Mouse (Mus musculus) forebrain, embryonic 14.5 days (tissue): Measurements from ENCODE around the gene Cd55. TPM values are rescaled to one million over a fixed set of nuclear protein-coding genes. Genes with fewer than 3 reads are reported as not detected.
A peak's percentile ranks its signal among the peaks of the same experiment; 100 is the strongest.

ENCODE experiments used
- ATAC-seq: fragments of 200-750 bp; cut with Nextera tagmentation; 2 replicates; pipeline ENCODE4 v1.8.0; 2017; ENCODE audit warnings: mild to moderate bottlenecking, moderate library complexity
- DNase-seq: peaks from one replicate; pipeline ENCODE4 v3.0.0-alpha.2; 2015; ENCODE audit warnings: low spot score
- H3K27ac ChIP-seq: fragments of 300-500 bp; sonication (generic); 2 replicates; pipeline ENCODE4 v1.5.1; 2014; ENCODE audit warnings: low read depth, mild to moderate bottlenecking, control low read depth, low read length, moderate library complexity
- H3K27me3 ChIP-seq: fragments of 300-500 bp; sonication (generic); replicated peaks from 2 replicates; pipeline ENCODE4 v1.6.1; 2014; ENCODE audit warnings: low read length, control low read depth, mixed read lengths; ENCODE audit not compliant: control insufficient read depth, insufficient read depth
- H3K36me3 ChIP-seq: fragments of 300-500 bp; sonication (generic); 2 replicates; pipeline ENCODE4 v1.6.1; 2014; ENCODE audit warnings: low read length, control low read depth; ENCODE audit not compliant: control insufficient read depth, insufficient read depth
- H3K4me1 ChIP-seq: fragments of 300-500 bp; sonication (generic); 2 replicates; pipeline ENCODE4 v1.6.1; 2014; ENCODE audit warnings: antibody characterized with exemption, low read length, control low read depth; ENCODE audit not compliant: control insufficient read depth, insufficient read depth
- H3K4me2 ChIP-seq: fragments of 300-500 bp; sonication (generic); 2 replicates; pipeline ENCODE4 v1.6.1; 2014; ENCODE audit warnings: mild to moderate bottlenecking, control low read depth, low read length
- H3K4me3 ChIP-seq: fragments of 300-500 bp; sonication (generic); 2 replicates; pipeline ENCODE4 v1.5.1; 2014; ENCODE audit warnings: low read depth, low read length, control low read depth
- H3K9ac ChIP-seq: fragments of 300-500 bp; sonication (generic); 2 replicates; pipeline ENCODE4 v1.6.1; 2014; ENCODE audit warnings: mild to moderate bottlenecking, low read length, control low read depth, moderate library complexity
- H3K9me3 ChIP-seq: fragments of 300-500 bp; sonication (generic); replicated peaks from 2 replicates; pipeline ENCODE4 v1.6.1; 2016; ENCODE audit warnings: low read length, control low read depth, mixed read lengths; ENCODE audit not compliant: control insufficient read depth
- WGBS: fragments of 180-500 bp; shearing (Covaris S2); extraction: QIAGEN DNeasy Blood & Tissue Kit; methylation state at CpG from one replicate; pipeline ENCODE4 v1.1.7; 2014; 5-methylcytosine and 5-hydroxymethylcytosine counted together
- polyA plus RNA-seq: library from polyadenylated mRNA; unstranded; fragments of >200 nt; fragmentation: Nextera tagmentation; extraction: Ambion mirVana; gene quantifications from 2 replicates; pipeline ENCODE4 v1.2.1, GENCODE M21; 2014

Cd55 gene
- 3.3 and 4.6 TPM in 2 replicates for polyA plus RNA-seq

DNA sequence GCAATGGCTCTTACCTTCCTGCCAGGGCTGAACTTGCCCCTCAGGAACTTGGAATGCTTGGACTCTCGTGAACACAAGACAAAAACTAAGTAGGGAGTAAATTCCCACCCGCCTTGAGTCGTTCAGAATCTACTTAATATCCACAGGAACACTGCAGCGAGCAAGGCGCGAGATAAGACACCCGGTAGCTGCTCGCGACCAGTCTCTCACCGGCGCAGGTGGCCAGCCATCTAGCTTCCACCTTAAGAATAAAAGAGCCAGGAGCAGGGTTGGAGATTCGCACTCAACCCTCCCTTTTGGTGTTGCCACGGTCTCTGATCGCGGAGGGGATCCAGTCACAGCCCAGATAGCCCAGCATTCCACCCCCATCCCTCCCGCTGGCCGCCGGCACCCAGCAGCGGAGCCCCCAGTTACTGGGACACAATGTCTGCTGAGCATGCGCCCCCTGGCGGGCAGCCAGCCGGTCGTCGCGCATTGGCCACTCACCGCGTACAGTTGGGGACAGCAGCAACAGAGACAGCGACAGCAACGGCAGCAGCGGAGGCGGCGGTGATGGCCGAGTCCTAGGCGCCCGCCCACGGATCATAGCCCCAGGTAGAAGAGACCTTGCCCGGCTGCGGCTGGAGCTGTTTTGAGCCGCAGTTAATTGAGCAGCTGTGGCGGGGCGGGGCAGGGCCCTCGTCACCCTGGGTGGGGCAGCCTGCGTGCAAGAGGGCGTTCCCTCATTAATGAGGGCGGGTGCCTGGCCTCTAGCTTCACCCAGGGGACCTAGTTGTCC is at the start of gene Cd55:
TSS of gene Cd55 (minus strand) at position 661 of the 778 bp plus-strand sequence.
- DNase-seq, result peak; percentile 91
- no peaks in the 10 kb centered on the region for H3K36me3 ChIP-seq
- ATAC-seq, result peak; percentile 97
- peak within 1 kb of the TSS; percentile 56 for H3K4me3 ChIP-seq
- under 1% methylated on average over 45 of the region's 45 CpGs for WGBS
- peak within 1 kb of the TSS; percentile 73 for H3K9ac ChIP-seq
- H3K27ac ChIP-seq, result no peak within 1 kb of the TSS
- peak within 1 kb of the TSS; percentile 83 for H3K4me2 ChIP-seq
- H3K9me3 ChIP-seq, result no peaks in the 10 kb centered on the region
- H3K4me1 ChIP-seq, result no peaks in the 10 kb centered on the region
- H3K27me3 ChIP-seq, result no peaks in the 10 kb centered on the region

DNA sequence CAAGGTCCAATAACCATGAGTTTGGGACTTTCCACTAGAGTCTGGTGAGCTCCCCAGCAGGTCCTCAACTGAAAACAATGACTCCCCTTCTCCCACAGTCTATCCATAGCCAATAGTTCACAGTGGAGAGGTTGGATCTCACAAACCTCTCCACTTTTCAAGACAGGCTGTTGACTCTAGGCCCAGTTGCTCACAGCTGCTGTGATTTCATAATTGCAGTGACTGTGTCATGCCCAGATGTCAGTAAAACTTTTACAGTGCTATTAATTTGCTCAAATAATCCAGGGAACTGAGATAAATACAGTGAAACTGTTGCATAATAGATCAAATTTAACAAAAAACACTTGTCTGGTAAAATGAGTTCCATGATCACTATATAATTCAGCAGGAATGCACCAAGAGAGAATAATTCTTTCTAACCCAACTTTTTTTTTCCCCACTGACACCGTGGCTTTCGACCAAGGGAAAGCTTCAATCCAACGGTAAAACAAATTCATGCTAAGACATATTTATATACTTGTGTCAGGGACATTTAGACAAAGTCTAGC is 49.4 kb upstream of the Cd55 start:
- no peak for ATAC-seq
- H3K4me3 ChIP-seq, result no peak overlapping the region
- H3K27ac ChIP-seq, result no peak overlapping the region
- WGBS, result 90% methylated on average over 3 of the region's 3 CpGs
- no peak overlapping the region for H3K4me2 ChIP-seq
- no peaks in the 10 kb centered on the region for H3K36me3 ChIP-seq
- H3K27me3 ChIP-seq, result no peaks in the 10 kb centered on the region
- no peak for DNase-seq
- no peaks in the 10 kb centered on the region for H3K9me3 ChIP-seq
- no peak overlapping the region for H3K9ac ChIP-seq
- no peaks in the 10 kb centered on the region for H3K4me1 ChIP-seq

DNA sequence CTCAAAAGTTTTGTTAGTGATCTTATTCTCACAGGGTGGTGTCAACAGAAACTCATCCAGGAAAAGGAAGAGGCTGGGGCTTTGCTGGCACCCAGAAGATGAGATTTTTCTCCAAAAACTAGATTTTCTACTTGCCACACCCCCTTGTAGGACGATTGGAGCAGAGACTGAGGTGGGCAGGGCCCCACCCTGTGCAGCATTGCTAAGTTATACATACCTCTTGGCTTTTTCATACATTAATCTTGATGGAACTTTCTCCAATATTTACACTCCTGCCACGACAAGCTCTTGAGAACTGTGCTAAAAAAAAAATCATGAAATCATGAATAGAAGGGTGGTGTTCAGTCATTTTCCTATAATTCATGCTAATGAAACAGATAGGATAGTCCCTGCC is 46.4 kb upstream of the Cd55 start:
- no peak for DNase-seq
- no peak for ATAC-seq
- H3K9me3 ChIP-seq, result no peaks in the 10 kb centered on the region
- 57% methylated on average over 2 of the region's 2 CpGs for WGBS
- H3K9ac ChIP-seq, result no peak overlapping the region
- H3K4me3 ChIP-seq, result no peak overlapping the region
- H3K4me1 ChIP-seq, result no peaks in the 10 kb centered on the region
- no peak overlapping the region for H3K4me2 ChIP-seq
- H3K27ac ChIP-seq, result no peak overlapping the region
- H3K36me3 ChIP-seq, result no peaks in the 10 kb centered on the region
- no peaks in the 10 kb centered on the region for H3K27me3 ChIP-seq

DNA sequence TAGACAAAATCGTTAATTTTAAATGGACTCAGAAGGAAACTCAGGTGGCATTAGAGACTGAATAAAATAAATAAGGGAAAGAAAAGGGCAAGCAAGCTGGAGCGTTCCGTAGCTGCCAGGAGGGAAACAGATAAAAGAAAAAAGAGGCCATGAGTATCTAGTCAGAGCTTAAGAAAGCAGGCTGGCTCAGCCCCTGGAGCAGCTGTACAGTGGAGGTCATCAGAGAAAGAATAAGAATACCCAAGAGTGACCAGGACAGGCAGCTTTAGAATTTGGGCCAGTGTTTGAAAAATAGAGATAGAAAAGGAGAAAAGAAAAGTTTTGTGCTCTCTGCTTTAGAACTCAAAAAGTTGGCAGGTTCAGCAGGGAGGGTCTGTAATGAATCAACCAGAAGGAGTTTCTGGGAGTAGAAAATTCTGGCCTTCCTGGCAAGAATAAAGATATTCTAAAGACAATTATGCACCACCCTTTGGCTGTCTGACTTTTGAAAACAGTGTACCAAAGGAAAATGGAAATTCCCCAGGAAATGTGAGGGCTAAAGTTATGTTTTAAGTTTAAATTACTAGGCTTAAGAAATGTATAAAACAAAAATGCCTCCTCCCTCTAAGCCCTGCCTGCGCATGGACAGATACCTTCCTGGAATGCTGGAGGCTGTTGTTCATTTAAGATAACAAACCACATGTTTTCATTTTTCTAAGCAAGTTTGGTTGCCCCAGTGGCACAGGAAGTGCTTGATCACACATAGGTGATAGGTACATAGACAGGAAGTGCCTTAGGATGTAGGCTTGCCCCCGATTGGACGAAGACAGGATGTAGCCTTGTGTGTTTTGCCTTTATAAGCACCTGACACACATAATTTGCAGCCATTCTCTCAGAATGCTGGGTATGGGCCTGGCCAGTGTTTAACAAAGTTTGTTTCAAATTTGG is 45.7 kb upstream of the Cd55 start:
- no peak overlapping the region for H3K4me2 ChIP-seq
- H3K27ac ChIP-seq, result no peak overlapping the region
- no peak overlapping the region for H3K4me3 ChIP-seq
- no peak for DNase-seq
- ATAC-seq, result no peak
- H3K4me1 ChIP-seq, result no peaks in the 10 kb centered on the region
- no peaks in the 10 kb centered on the region for H3K9me3 ChIP-seq
- 64% methylated on average over 6 of the region's 6 CpGs for WGBS
- H3K36me3 ChIP-seq, result no peaks in the 10 kb centered on the region
- no peak overlapping the region for H3K9ac ChIP-seq
- no peaks in the 10 kb centered on the region for H3K27me3 ChIP-seq

DNA sequence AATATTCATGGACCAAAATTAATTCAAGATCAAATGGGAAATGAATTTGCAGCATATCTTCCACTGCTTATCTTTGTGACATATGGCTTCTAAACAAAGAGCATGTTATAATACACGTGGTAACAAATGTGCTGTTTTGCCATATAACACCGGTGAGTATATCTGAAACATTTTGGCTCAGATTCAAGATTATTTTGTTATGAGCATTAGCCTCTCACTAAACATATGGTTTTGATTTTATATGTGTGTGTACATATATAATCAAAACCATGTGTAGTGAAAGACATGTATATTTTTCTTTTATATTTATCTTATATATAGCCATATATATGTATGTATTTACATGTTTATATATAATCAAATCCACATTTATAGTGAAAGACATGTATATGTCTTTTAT is 44.9 kb upstream of the Cd55 start:
- H3K9me3 ChIP-seq, result no peaks in the 10 kb centered on the region
- WGBS, result 73% methylated on average over 2 of the region's 2 CpGs
- H3K9ac ChIP-seq, result no peak overlapping the region
- no peak overlapping the region for H3K4me2 ChIP-seq
- H3K36me3 ChIP-seq, result no peaks in the 10 kb centered on the region
- no peak overlapping the region for H3K27ac ChIP-seq
- no peak overlapping the region for H3K4me3 ChIP-seq
- H3K27me3 ChIP-seq, result no peaks in the 10 kb centered on the region
- ATAC-seq (no peak), DNase-seq (no peak)
- H3K4me1 ChIP-seq, result no peaks in the 10 kb centered on the region

DNA sequence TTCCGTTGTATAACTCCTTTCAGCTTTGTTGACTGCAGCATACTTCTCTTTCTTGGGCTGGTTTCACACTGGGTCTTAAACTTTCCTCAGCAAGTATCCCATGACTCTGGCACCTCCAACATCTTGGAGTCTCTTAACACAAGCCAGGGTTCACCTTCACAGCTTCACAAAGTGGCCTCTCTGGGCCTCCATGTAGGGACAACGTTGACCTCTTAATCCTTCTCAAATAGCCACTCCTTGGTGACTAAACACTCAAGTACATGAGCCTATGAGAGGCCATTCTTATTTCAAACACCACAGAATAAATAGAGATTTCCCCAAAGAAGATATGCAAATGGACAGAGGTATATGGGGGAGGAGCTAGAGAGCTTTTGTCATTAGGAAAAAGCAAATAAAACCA is 37.4 kb upstream of the Cd55 start:
- 77% methylated on average over 2 of the region's 2 CpGs for WGBS
- Histone ChIP-seq H3K27ac (no peak overlapping the region), H3K9me3 (no peaks in the 10 kb centered on the region), H3K4me2 (no peak overlapping the region), H3K4me3 (no peak overlapping the region), H3K9ac (no peak overlapping the region), H3K36me3 (no peaks in the 10 kb centered on the region), H3K27me3 (no peaks in the 10 kb centered on the region), H3K4me1 (no peaks in the 10 kb centered on the region)
- DNase-seq (no peak), ATAC-seq (no peak)

DNA sequence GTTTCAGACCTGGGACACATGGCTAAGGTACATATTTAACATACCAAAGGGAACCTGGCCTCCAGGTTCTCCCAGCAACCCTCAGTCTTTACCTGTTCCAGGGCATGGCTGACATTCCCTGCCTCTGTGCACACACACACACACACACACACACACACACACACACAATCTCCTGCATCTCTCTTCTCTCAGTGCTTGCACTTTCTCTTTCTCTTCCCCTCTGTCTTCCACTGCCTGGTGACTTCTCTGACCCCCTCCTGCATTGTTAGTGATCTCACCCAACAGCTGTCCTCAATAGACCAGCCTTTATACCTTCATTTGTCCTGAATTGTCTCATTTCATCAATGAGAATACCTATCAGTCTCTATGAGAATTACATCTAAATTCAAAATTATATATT is 35.8 kb upstream of the Cd55 start:
- H3K9ac ChIP-seq, result no peak overlapping the region
- DNase-seq, result no peak
- no peaks in the 10 kb centered on the region for H3K9me3 ChIP-seq
- no peaks in the 10 kb centered on the region for H3K27me3 ChIP-seq
- no peak overlapping the region for H3K4me3 ChIP-seq
- H3K36me3 ChIP-seq, result no peaks in the 10 kb centered on the region
- H3K4me2 ChIP-seq, result no peak overlapping the region
- ATAC-seq, result no peak
- no peak overlapping the region for H3K27ac ChIP-seq
- H3K4me1 ChIP-seq, result no peaks in the 10 kb centered on the region

DNA sequence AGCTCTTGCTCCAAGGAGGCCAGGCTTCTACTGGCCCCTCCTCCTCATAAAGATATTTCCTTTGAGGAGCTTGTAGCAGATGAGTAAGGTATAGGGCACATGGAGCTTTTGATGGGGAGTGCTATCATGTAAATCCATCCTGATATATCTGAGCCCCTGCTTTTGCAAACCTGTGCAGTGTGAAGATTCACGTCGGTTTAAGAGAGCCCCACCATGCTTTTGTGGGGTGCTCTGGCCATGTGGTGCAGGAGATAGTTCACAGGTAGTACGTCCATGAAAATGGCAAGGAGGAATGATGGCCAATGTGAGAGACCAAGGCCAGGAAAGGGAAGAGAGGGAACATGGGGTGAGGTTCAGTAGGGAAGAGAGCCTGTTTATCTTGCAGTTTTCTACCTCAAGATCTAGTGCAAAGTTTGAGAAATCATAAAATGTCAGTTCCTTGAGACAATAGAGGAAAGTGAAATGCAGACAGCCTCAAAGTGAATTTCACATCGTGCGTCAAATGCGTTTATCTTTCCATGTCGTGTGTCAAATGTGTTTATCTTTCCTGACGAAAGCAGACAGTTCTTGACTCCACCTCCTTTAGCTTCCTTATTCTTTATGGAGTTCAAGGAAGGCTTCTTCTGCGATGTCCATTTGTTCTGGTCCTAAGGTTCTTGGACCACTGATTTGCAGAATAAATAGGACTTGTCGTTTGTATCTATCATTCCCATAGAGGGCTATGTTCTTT is 24.4 kb upstream of the Cd55 start:
- Histone ChIP-seq H3K27me3 (no peaks in the 10 kb centered on the region), H3K27ac (no peak overlapping the region), H3K4me3 (no peak overlapping the region), H3K4me1 (no peaks in the 10 kb centered on the region), H3K9ac (no peak overlapping the region), H3K36me3 (no peaks in the 10 kb centered on the region), H3K9me3 (no peaks in the 10 kb centered on the region; the same call in 1 of the 2 replicates), H3K4me2 (no peak overlapping the region)
- no peak for DNase-seq
- no peak for ATAC-seq
- 88% methylated on average over 10 of the region's 10 CpGs for WGBS
